Mouse (Mus musculus) Patski (cell line): ENCODE data around the gene Gm6268. TPM values are rescaled to one million over a fixed set of nuclear protein-coding genes. Genes with fewer than 3 reads are reported as not detected.
A peak's percentile ranks its signal among the peaks of the same experiment; 100 is the strongest.

Source experiments
- ATAC-seq: fragments of 100-300 bp; one replicate; pipeline ENCODE4 v1.8.0; 2021
- CTCF ChIA-PET: fragments of 350-600 bp; sonication (Branson Sonifier 250); formaldehyde crosslinking; loops from one replicate; lab custom pipeline; 2022; ENCODE audit warnings: inconsistent platforms; lab: Charles Lee
- POLR2A ChIA-PET: fragments of 350-600 bp; sonication (Branson Sonifier 250); formaldehyde crosslinking; loops from one replicate; lab custom pipeline; 2022; ENCODE audit warnings: antibody characterized with exemption, inconsistent platforms; lab: Charles Lee
- DNase-seq: peaks from one replicate; pipeline ENCODE4 v3.0.0-alpha.2; 2011; ENCODE audit warnings: low read depth, low spot score
- H3K27me3 ChIP-seq: fragments of 371-371 bp; one replicate; pipeline ENCODE4 v1.5.1; 2021
- CTCF ChIP-seq: fragments of 100-300 bp; IDR thresholded peaks from one replicate; pipeline ENCODE4 v1.5.1; 2021
- in situ Hi-C: fragments of 300-500 bp; cut with MboI; formaldehyde crosslinking; loops from 3 replicates; pipeline ENCODE4 v1.11.1; 2018; ENCODE audit warnings: low pct_unique_long_range_greater_than_20kb, mixed read lengths
- polyA plus RNA-seq: library from polyadenylated mRNA; unstranded; gene quantifications from one replicate; pipeline ENCODE4 v1.2.3, GENCODE M21; 2021

The Gm6268 gene
- polyA plus RNA-seq, result not detected

DNA sequence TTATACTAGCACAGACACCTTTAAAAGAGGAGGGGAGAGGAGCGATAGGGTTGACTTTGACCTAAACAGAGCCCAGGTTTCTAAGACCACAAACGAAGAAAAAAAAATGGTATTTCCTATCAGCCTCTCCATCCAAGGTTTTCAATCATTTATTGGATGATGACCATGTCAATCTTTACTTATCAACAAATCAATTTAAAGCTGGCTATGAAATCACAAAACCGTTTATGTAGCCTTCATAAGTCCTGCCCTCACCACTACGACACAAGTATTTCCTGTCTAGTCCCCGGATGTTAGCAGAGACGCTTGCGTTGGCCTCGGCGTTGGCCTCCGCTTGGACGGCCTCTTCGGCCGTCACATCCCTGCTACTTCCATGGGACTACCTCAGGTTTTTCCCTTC, at the start of gene Gm6268:
Gene Gm6268 (plus strand): TSS at position 301 of the 400 bp plus-strand sequence.
- TF ChIP-seq CTCF, result no peak
- ATAC-seq (no peak), DNase-seq (no peak)
- in situ Hi-C loops, result no loop called here
- ChIA-PET POLR2A (no interaction called here), CTCF (no interaction called here)
- H3K27me3 ChIP-seq, result peaks cover 15% of the 10 kb centered on the region

DNA sequence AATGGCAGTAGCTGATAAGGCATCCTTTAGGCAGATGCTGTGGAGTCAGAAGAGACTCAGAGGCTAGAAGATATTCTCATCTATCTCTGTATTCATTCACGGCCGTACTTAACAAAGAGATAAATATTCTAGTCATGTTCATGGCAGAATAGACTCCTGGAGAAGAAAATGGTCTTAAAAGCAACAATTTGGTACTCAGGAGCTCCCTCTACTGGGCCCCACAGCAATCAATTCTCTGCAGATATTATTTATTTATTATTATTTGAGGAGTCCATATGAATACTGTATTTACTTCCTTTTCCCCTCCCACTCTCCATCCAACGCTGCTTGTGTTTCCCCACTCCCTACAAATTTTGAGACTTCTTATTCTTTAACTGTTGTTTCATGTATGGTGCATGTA, 48.6 kb upstream of the Gm6268 start:
- DNase-seq (no peak), ATAC-seq (no peak)
- H3K27me3 ChIP-seq, result peaks cover 53% of the 10 kb centered on the region
- ChIA-PET POLR2A (no interaction called here), CTCF (interaction anchor here (1.3 to 1.7 kb wide), 2 partner anchors 41 to 77 kb away, joined by 4 read pairs; no protein-coding TSS in a partner anchor)
- TF ChIP-seq CTCF, result peak; percentile 28
- in situ Hi-C loops, result no loop called here

DNA sequence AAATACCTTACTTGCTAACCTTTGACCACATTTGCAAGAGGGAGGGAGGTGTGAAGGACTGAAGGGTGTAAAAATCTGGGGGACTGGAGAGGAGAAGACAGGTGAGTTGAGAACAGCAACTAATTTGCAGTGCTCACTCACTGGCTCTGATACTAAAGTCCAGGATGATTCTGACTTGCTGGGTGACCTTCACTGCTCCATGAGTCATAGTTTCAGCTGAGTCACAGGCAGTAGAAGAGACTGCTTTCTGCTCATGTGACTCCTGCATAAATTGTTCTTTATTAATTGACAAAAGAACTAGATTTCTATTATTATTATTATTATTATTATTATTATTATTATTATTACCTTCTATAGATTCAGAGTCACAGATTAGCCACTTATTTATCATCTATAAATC, 15.7 kb upstream of the Gm6268 start:
- ChIA-PET CTCF (no interaction called here), POLR2A (no interaction called here)
- in situ Hi-C loops, result loop anchor here (25.0 kb wide), 1 partner anchor 373 kb away; no protein-coding TSS in a partner anchor
- H3K27me3 ChIP-seq, result peaks cover 32% of the 10 kb centered on the region
- DNase-seq (no peak), ATAC-seq (no peak)
- no peak for TF ChIP-seq CTCF

DNA sequence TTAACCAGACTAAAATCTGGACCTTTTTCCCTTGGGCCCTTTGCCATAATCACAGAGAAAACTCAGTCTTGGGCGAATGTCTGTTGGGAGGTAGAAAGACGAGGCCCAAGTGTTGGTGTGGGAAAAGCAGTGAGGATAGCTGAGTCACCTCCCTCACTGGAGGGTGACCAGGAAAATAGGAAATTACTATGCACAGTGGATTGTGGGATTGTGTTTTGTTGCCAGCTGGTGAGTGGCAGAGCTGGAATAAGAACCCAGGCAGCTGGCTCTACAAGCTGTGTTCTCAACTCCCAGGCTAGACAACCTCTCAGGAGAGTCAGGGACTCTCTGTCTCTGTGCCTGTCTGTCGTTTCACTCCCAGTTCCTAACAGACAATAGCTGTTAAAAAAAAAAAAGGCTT, 11.1 kb upstream of the Gm6268 start:
- H3K27me3 ChIP-seq, result peaks cover 33% of the 10 kb centered on the region
- no peak for TF ChIP-seq CTCF
- ChIA-PET CTCF (interaction anchor here (0.9 to 1.6 kb wide), 3 partner anchors 164 to 206 kb away, joined by 3 to 4 read pairs (median 4); no protein-coding TSS in a partner anchor), POLR2A (interaction anchor here (0.6 kb wide), 1 partner anchor 8 kb away, joined by 3 read pairs; no protein-coding TSS in a partner anchor)
- no peak for ATAC-seq
- in situ Hi-C loops, result loop anchor here (5.0 to 25.0 kb wide), 2 partner anchors 163 to 378 kb away; no protein-coding TSS in a partner anchor
- DNase-seq, result no peak

DNA sequence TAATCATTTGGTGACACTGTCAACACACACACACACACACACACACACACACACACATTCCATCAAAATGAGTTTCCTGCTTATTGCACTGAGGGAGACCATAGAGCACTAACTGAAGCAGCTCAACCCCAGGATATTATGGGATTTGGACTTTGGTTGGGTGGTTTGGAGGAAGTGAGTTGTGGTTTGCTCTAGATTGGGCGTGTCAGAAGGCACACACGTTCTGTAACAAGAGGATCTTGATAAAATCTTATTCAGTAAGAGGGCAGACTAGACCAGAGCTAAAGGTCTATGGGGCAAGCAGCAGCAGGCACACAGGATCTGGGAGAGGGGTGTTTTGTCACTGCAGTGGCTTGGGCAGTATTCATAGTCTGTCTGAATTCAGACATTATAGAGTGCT, 10.6 kb upstream of the Gm6268 start:
- DNase-seq, result no peak
- in situ Hi-C loops, result loop anchor here (5.0 to 25.0 kb wide), 2 partner anchors 163 to 378 kb away; no protein-coding TSS in a partner anchor
- no peak for TF ChIP-seq CTCF
- ATAC-seq, result no peak
- CTCF ChIA-PET, result interaction anchor here (0.9 to 1.4 kb wide), 2 partner anchors 164 to 207 kb away, joined by 3 to 4 read pairs; no protein-coding TSS in a partner anchor
- POLR2A ChIA-PET, result no interaction called here
- peaks cover 34% of the 10 kb centered on the region for H3K27me3 ChIP-seq

DNA sequence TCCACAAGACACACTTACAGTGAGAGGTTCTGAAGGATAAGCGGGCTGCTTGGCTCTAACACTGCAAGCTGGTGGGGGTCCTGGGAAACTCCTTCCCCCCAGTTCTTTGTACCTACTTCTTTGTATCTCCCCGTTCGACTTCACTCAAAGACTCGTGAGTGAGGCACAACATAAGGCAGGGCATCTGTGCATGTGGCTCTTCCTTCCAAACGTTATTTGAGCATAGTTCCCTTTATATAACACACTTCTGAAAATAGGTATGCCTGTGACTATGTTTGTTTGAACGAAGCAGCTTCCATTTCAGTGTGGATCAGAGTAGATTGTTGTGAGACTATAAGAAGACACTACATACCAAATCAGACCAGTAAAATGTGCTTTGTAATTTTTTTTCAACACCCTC, 8.4 kb upstream of the Gm6268 start:
- CTCF ChIA-PET, result interaction anchor here (1.4 to 2.8 kb wide), 2 partner anchors 40 to 167 kb away, joined by 4 to 21 read pairs; no protein-coding TSS in a partner anchor
- H3K27me3 ChIP-seq, result peaks cover 33% of the 10 kb centered on the region
- POLR2A ChIA-PET, result no interaction called here
- no peak for ATAC-seq
- DNase-seq, result no peak
- no peak for TF ChIP-seq CTCF
- in situ Hi-C loops, result loop anchor here (5.0 to 25.0 kb wide), 2 partner anchors 165 to 380 kb away; no protein-coding TSS in a partner anchor

DNA sequence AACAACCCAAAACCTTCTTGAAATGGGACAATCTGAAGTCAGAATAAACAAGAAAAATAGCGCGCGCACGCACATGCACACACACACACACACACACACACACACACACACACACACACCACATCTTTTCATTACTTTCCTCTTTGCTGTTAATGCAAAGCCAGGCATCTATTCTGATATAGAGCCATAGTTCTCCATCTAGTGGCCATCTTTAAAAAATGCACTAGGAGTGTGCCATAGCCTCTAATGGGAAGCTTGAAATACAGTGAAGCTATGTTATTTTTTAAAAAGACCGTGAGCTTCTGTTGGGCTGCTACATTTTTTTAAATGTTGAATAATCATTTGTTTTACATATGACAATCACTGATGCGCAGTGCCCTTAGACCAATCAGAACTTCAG, 7.8 kb upstream of the Gm6268 start:
- peak; percentile 47 for ATAC-seq
- TF ChIP-seq CTCF, result peak; percentile 43
- in situ Hi-C loops, result loop anchor here (5.0 to 25.0 kb wide), 2 partner anchors 166 to 381 kb away; no protein-coding TSS in a partner anchor
- ChIA-PET CTCF (interaction anchor here (1.3 to 2.8 kb wide), 4 partner anchors 11 to 167 kb away, joined by 3 to 21 read pairs (median 4); no protein-coding TSS in a partner anchor), POLR2A (interaction anchor here (0.9 kb wide), 1 partner anchor 165 kb away, joined by 3 read pairs; no protein-coding TSS in a partner anchor)
- peaks cover 27% of the 10 kb centered on the region for H3K27me3 ChIP-seq
- DNase-seq, result no peak

DNA sequence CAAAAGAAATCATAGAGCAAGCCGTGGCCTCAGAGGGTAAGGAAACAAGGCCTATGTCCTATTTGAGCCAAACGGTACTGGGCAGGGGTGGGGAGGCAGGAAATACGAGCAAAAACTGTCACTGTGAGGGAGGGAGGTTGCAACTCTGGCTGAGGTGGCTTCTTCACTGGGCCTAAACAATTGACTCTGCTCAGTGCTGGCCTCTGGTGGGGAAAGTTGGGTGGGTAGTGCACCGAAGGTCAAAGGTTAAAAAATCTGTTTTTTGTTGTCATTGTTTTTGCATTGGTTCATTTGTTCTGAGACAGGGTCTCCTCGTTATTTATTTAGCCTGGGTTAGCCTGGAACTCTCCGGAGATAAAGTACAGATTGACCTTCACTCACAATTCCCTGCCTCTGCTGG, 1.2 kb downstream of the Gm6268 start:
- in situ Hi-C loops, result no loop called here
- peak; percentile 33 for TF ChIP-seq CTCF
- ChIA-PET CTCF (no interaction called here), POLR2A (no interaction called here)
- DNase-seq (no peak), ATAC-seq (no peak)
- peaks cover 28% of the 10 kb centered on the region for H3K27me3 ChIP-seq

DNA sequence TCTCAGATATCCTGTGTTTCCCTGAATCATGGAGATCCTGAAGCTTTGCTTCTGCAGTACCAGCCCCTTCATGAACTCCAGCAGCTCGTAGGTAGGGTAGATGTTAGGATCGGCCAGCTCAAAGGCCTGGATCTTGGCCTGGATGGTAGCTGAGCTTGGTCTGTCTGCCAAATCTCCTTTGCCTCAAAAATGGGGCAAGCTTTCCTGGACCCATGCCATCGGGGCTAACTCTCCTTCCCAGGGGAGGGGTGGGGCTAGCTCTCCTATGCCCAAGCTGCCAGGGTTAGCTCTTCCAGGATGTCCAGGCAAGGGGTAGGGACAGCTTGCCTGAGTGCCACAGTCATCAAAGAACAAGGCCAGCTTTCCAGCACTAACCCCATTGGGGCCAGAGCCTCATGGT, 18.1 kb downstream of the Gm6268 start:
- no peak for DNase-seq
- CTCF ChIA-PET, result no interaction called here
- in situ Hi-C loops, result no loop called here

DNA sequence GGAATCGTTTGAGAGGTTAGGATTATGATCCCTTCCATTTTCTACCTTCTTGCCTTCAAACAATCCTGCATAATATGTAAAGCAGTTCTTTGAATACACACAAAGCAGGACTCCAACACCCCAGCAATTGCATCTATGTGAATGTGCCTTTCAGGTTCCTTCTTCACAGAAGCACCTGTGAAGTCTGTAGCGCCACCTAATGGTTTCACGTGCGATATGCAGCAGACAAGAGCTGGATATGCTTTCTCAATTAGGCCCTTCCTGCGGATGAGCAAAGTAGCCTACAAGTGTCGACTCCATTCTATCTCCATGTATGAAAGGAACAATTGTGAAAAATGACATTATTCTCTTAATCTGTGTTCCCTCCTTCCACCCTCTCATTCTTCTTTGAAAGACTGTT, 33.9 kb downstream of the Gm6268 start:
- in situ Hi-C loops, result no loop called here
- CTCF ChIA-PET, result no interaction called here
- DNase-seq, result no peak
- TF ChIP-seq CTCF, result peak; percentile 24
- H3K27me3 ChIP-seq, result peaks cover 42% of the 10 kb centered on the region
- no peak for ATAC-seq
- POLR2A ChIA-PET, result no interaction called here

More for the DNA sequence above, 18.1 kb downstream of the Gm6268 start:
- peaks cover 27% of the 10 kb centered on the region for H3K27me3 ChIP-seq
- no peak for ATAC-seq
- POLR2A ChIA-PET, result no interaction called here
- TF ChIP-seq CTCF, result no peak

DNA sequence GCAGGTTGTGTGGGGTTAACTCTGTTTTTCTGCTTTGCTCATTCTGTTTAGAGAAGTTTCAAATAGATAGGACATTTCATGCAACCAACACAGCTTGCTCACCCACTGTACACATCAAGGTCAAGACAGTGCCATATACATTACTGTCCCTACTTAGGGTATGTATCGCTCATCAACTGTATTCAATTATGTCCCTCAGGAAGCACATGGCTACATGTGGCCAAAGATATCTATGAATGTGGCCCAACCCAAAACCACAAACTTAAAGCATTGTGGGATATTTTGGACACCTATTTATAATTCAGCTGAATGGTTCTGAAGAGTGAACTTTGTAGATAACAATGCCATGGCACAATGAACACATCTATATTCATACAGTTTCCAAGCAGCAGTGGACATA, 36.9 kb downstream of the Gm6268 start:
- ATAC-seq, result no peak
- in situ Hi-C loops, result no loop called here
- ChIA-PET CTCF (no interaction called here), POLR2A (no interaction called here)
- peaks cover 21% of the 10 kb centered on the region for H3K27me3 ChIP-seq
- DNase-seq, result no peak
- TF ChIP-seq CTCF, result no peak

Other genes starting within 250 kb of the Gm6268 start
- 0.21 TPM for gene Zcchc12, start 205.4 kb upstream of the Gm6268 start, polyA plus RNA-seq
- 0.22 TPM for gene Lonrf3, start 72.9 kb upstream of the Gm6268 start, polyA plus RNA-seq
- not detected for gene Gm14569, start 90.5 kb downstream of the Gm6268 start, polyA plus RNA-seq
- 154 TPM for gene Pgrmc1, start 196.9 kb downstream of the Gm6268 start, polyA plus RNA-seq
- 2.5 TPM for gene Akap17b, start 244.1 kb downstream of the Gm6268 start, polyA plus RNA-seq